Mouse (Mus musculus): ENCODE results near the gene Scaper. TPM values are rescaled to one million over a fixed set of nuclear protein-coding genes. Genes with fewer than 3 reads are reported as not detected.

Gene Scaper
- polyA plus RNA-seq, 1 experiment, result 1.5 TPM

DNA sequence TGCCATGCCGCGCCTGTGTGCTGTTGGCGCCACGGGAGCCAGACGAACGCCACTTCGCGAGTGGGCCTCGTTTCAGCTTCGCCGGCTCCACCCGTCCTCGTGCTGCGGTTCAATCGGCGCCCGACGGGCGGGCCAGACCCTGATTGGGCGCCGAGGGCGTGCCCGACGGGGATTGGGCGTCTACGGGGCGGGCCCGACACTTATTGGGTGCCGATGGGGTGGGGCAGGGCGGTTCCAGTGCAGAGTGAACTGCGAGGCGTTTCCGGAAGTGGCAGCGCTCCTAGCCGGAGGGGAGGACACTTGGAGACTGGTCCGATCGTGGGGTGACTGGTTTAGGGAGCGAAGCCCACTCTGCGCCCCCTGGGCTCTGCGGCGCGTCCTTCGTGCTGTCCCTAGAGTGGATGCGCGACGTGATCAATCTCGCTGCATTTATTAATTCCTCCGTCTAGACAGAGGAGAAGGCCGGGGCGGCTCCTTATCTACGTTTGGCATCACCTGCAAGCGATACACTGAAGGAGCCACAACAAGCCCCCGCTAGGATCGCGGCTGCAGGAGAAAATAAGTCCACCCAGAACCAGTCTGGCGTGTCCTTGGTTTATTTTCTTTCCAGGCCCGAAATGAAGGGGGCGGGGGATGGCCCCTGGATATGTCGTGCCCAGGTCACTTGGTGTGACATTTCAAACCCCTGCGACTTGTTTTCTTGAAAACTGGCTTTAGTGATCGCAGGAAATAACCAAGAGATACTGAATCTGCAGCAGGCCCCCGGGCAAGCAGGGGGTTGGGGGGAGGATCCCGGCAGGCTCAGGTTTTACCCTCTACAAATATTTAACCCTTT lies 391.5 kb downstream of the Scaper start:
- H3K4me2 ChIP-seq (ENCODE audit: low read depth), result no peak overlapping the region
- H3ac ChIP-seq (ENCODE audit: control insufficient read depth, insufficient read length), result no peak overlapping the region
- H3K36me3 ChIP-seq (ENCODE audit: control insufficient read depth, insufficient read depth), result no peaks in the 10 kb centered on the region
- H3K4me3 ChIP-seq, result no peak overlapping the region
- no peaks in the 10 kb centered on the region for H3K79me2 ChIP-seq (ENCODE audit: control insufficient read depth, insufficient read depth)
- TF ChIP-seq SRF (IDR thresholded peaks at IDR 0.05; ENCODE audit: control insufficient read depth, insufficient read length, low read depth) (no peak), TCF12 (IDR thresholded peaks at IDR 0.05; ENCODE audit: insufficient read depth, poor library complexity, severe bottlenecking) (no peak), TCF3 (IDR thresholded peaks at IDR 0.05; ENCODE audit: insufficient read length, low read depth) (no peak), POLR2A (IDR thresholded peaks at IDR 0.05; ENCODE audit: insufficient read length, low read depth) (no peak), USF1 (IDR thresholded peaks at IDR 0.05; ENCODE audit: low read depth) (no peak), CEBPB (IDR thresholded peaks at IDR 0.05; ENCODE audit: insufficient read depth, poor library complexity, severe bottlenecking) (no peak), MAX (IDR thresholded peaks at IDR 0.05; ENCODE audit: low read depth) (no peak), POLR2AphosphoS2 (IDR thresholded peaks at IDR 0.05; ENCODE audit: insufficient read length, low read depth) (no peak), REST (IDR thresholded peaks at IDR 0.05; ENCODE audit: insufficient read depth, insufficient read length) (no peak), E2F4 (IDR thresholded peaks at IDR 0.05; ENCODE audit: insufficient read depth) (no peak)
- no peaks in the 10 kb centered on the region for H3K27me3 ChIP-seq (ENCODE audit: control insufficient read depth, insufficient read depth, insufficient read length)

- Histone ChIP-seq H3K27me3 (ENCODE audit: control insufficient read depth, insufficient read depth, insufficient read length) (no peaks in the 10 kb centered on the region), H3K4me2 (ENCODE audit: low read depth) (no peak overlapping the region), H3K36me3 (ENCODE audit: control insufficient read depth, insufficient read depth) (no peaks in the 10 kb centered on the region), H3K4me3 (no peak overlapping the region), H3K79me2 (ENCODE audit: control insufficient read depth, insufficient read depth) (no peaks in the 10 kb centered on the region), H3ac (ENCODE audit: control insufficient read depth, insufficient read length) (no peak overlapping the region)
- TF ChIP-seq MAX (IDR thresholded peaks at IDR 0.05; ENCODE audit: low read depth) (no peak), MYOG (IDR thresholded peaks at IDR 0.05; ENCODE audit: control insufficient read depth in 1 of 3, insufficient read depth in 1 of 3, insufficient read length in 2 of 3, low read depth in 2 of 3) (no peak), CEBPB (IDR thresholded peaks at IDR 0.05; ENCODE audit: insufficient read depth, poor library complexity, severe bottlenecking) (no peak), SRF (IDR thresholded peaks at IDR 0.05; ENCODE audit: control insufficient read depth, insufficient read length, low read depth) (no peak), POLR2AphosphoS2 (IDR thresholded peaks at IDR 0.05; ENCODE audit: insufficient read length, low read depth) (no peak), POLR2A (IDR thresholded peaks at IDR 0.05; ENCODE audit: insufficient read length, low read depth) (no peak), E2F4 (IDR thresholded peaks at IDR 0.05; ENCODE audit: insufficient read depth) (no peak), TCF12 (IDR thresholded peaks at IDR 0.05; ENCODE audit: insufficient read depth, poor library complexity, severe bottlenecking) (no peak), USF1 (IDR thresholded peaks at IDR 0.05; ENCODE audit: low read depth) (no peak), MYOD1 (IDR thresholded peaks at IDR 0.05; ENCODE audit: control insufficient read depth in 1 of 3, insufficient read length in 2 of 3, low read depth in 2 of 3) (no peak), TCF3 (IDR thresholded peaks at IDR 0.05; ENCODE audit: insufficient read length, low read depth) (no peak), REST (IDR thresholded peaks at IDR 0.05; ENCODE audit: insufficient read depth, insufficient read length) (no peak)
Observed at GRCm38 (mm10) chr9:55545556-55546175, 392.3 kb downstream of the Scaper start.

DNA sequence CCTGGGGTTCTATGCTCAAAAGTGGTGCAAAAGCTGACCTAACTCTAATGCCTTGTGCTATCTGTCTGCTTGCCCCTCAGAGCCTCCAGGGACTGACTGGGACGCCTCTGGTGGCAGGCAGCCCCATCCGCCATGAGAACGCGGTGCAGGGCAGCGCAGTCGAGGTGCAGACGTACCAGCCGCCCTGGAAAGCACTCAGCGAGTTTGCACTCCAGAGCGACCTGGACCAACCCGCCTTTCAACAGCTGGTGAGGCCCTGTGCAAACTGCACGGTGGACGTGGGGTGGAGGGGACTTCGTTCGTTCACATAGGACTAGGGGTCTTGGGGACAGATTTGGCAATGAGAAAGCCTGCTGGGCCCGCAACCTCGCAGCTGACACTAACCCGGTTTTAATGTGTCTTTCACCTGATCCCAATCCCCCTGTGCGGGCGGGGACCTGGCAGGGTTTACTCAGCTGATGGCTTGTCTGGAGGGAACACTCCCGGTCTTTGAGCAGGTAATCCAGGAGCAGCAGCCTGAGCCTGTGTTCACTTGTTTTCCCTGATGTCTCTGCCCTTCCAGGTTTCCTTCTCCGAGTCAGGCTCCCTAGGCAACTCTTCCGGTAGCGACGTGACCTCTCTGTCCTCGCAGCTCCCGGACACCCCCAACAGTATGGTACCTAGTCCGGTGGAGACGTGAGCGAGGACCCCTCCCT lies 392.9 kb downstream of the Scaper start:
- Histone ChIP-seq H3ac (ENCODE audit: control insufficient read depth, insufficient read length) (no peak overlapping the region), H3K36me3 (ENCODE audit: control insufficient read depth, insufficient read depth) (no peaks in the 10 kb centered on the region), H3K4me3 (no peak overlapping the region), H3K4me2 (ENCODE audit: low read depth) (no peak overlapping the region), H3K79me2 (ENCODE audit: control insufficient read depth, insufficient read depth) (no peaks in the 10 kb centered on the region), H3K27me3 (ENCODE audit: control insufficient read depth, insufficient read depth, insufficient read length) (no peaks in the 10 kb centered on the region)
- TF ChIP-seq SRF (IDR thresholded peaks at IDR 0.05; ENCODE audit: control insufficient read depth, insufficient read length, low read depth) (no peak), REST (IDR thresholded peaks at IDR 0.05; ENCODE audit: insufficient read depth, insufficient read length) (no peak), TCF3 (IDR thresholded peaks at IDR 0.05; ENCODE audit: insufficient read length, low read depth) (no peak), USF1 (IDR thresholded peaks at IDR 0.05; ENCODE audit: low read depth) (no peak), MYOG (IDR thresholded peaks at IDR 0.05; ENCODE audit: control insufficient read depth in 1 of 3, insufficient read depth in 1 of 3, insufficient read length in 2 of 3, low read depth in 2 of 3) (no peak), POLR2A (IDR thresholded peaks at IDR 0.05; ENCODE audit: insufficient read length, low read depth) (no peak), TCF12 (IDR thresholded peaks at IDR 0.05; ENCODE audit: insufficient read depth, poor library complexity, severe bottlenecking) (no peak), POLR2AphosphoS2 (IDR thresholded peaks at IDR 0.05; ENCODE audit: insufficient read length, low read depth) (no peak), CEBPB (IDR thresholded peaks at IDR 0.05; ENCODE audit: insufficient read depth, poor library complexity, severe bottlenecking) (no peak), E2F4 (IDR thresholded peaks at IDR 0.05; ENCODE audit: insufficient read depth) (no peak), MAX (IDR thresholded peaks at IDR 0.05; ENCODE audit: low read depth) (no peak), MYOD1 (IDR thresholded peaks at IDR 0.05; ENCODE audit: control insufficient read depth in 1 of 3, insufficient read length in 2 of 3, low read depth in 2 of 3) (no peak)

GRCm38 (mm10) chr9:55543703-55544401 lies 394.1 kb downstream of the Scaper start:
- H3K4me2 ChIP-seq (ENCODE audit: low read depth), result no peak overlapping the region
- no peaks in the 10 kb centered on the region for H3K79me2 ChIP-seq (ENCODE audit: control insufficient read depth, insufficient read depth)
- no peak for TF ChIP-seq MAX (IDR thresholded peaks at IDR 0.05; ENCODE audit: low read depth)
- no peak for TF ChIP-seq SRF (IDR thresholded peaks at IDR 0.05; ENCODE audit: control insufficient read depth, insufficient read length, low read depth)
- TF ChIP-seq POLR2AphosphoS2 (IDR thresholded peaks at IDR 0.05; ENCODE audit: insufficient read length, low read depth), result no peak
- no peak for TF ChIP-seq TCF3 (IDR thresholded peaks at IDR 0.05; ENCODE audit: insufficient read length, low read depth)
- H3K4me3 ChIP-seq, result no peak overlapping the region
- H3K36me3 ChIP-seq (ENCODE audit: control insufficient read depth, insufficient read depth), result no peaks in the 10 kb centered on the region
- no peaks in the 10 kb centered on the region for H3K27me3 ChIP-seq (ENCODE audit: control insufficient read depth, insufficient read depth, insufficient read length)
- H3ac ChIP-seq (ENCODE audit: control insufficient read depth, insufficient read length), result no peak overlapping the region

Data from myocyte (in vitro differentiated cells).